Mouse (Mus musculus) adrenal gland, adult (tissue): ENCODE data around the gene Rtf2.

Experiments
- DNase-seq, 2 experiments: peaks; one replicate each; pipeline ENCODE4 v3.0.0; 2022 to 2023; ENCODE audit warnings: low spot score in 1 of 2; ENCODE audit not compliant: inconsistent age in 2 of 2

Rtf2 gene

GRCm38 (mm10) chr2:172481654-172482385 is 41.5 kb downstream of the Rtf2 start:
- no peak for DNase-seq

GRCm38 (mm10) chr2:172483766-172484413 is 43.5 kb downstream of the Rtf2 start:
- DNase-seq = no peak

GRCm38 (mm10) chr2:172484696-172485370 is 44.5 kb downstream of the Rtf2 start:
- no peak for DNase-seq

GRCm38 (mm10) chr2:172496736-172497345 is 56.5 kb downstream of the Rtf2 start:
- peak; percentile 23 to 82 for DNase-seq

- DNase-seq = peak in 1 of 2 experiments; percentile 71
Measured at GRCm38 (mm10) chr2:172498823-172499222, 58.5 kb downstream of the Rtf2 start.

GRCm38 (mm10) chr2:172500752-172501316 is 60.5 kb downstream of the Rtf2 start:
- DNase-seq = no peak

- peak in 1 of 2 experiments; percentile 59 for DNase-seq
Measured at GRCm38 (mm10) chr2:172501341-172501740, 61.0 kb downstream of the Rtf2 start.

GRCm38 (mm10) chr2:172502168-172502567 is 61.8 kb downstream of the Rtf2 start:
- DNase-seq = no peak

GRCm38 (mm10) chr2:172506121-172506520 is 65.8 kb downstream of the Rtf2 start:
- DNase-seq = no peak

- no peak for DNase-seq
Measured at GRCm38 (mm10) chr2:172510056-172510712, 69.8 kb downstream of the Rtf2 start.

- peak in 1 of 2 experiments; percentile 40 for DNase-seq
Measured at GRCm38 (mm10) chr2:172510899-172511298, 70.5 kb downstream of the Rtf2 start.

GRCm38 (mm10) chr2:172516407-172516992 is 76.1 kb downstream of the Rtf2 start:
- DNase-seq = no peak
